Mouse (Mus musculus): ENCODE results near the gene Adarb2.

The Adarb2 gene

GRCm38 (mm10) chr13:8202681-8203476 is at the start of gene Adarb2:
Gene Adarb2 (plus strand): TSS chr13:8202866.
- no peak for DNase-seq (ENCODE audit: low spot score)

DNA sequence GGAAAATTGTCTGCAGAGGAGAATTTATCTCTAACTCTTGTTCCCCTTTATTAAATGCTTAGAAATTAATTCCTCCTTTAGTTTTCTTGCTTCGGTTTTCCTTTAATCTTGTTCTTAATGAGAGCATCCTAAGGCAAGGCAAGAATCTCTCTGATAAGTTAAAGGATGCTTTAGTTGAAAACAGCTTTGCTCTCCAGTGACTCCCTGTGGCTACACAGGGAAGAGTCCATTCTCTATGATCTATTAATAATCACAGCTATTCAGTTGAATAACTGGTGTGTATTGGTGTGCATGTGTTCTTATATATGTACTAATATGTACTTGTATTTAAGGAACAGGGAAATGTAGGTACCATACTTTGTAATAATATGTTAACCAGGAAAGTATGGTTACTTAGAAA is 28.9 kb upstream of the Adarb2 start:
- no peak for DNase-seq (ENCODE audit: low spot score)

- no peak for DNase-seq (ENCODE audit: low spot score)
These were observed 10.7 kb upstream of the Adarb2 start for GRCm38 (mm10) chr13:8191977-8192376.

DNA sequence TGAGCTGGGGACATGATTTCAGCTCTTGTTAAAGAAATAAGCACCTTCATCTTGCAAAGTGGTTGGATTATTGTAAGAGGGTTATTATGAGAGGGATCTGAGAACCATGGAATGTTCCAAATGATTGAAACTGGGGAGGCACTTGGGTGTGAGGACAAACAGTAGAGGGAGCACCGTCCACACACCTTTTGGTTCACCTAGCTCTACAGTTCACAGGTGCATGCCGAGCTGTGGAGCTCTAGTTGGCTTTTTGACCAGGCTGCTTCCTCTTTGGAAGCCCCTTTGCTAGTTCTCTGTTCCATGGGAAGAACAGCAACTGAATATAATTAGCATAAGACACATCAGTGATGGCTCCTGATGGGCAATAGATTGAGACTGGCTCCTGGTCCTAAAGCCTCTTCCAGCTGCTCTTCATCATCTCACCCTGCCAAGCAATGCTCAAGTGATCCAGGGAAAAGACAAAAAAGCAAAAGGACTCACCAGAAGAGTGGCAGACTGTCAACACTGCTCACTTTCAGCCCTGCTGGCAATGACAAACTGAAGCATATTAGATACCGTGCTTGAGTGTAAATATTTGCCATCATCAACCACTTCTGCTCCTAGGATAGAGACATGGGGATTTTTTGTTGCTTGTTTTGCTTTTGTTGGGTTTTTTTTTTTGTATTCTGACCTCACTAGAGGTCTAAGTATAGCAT is 3.3 kb upstream of the Adarb2 start:
- no peak for DNase-seq (ENCODE audit: low spot score)

- DNase-seq (ENCODE audit: low spot score) = no peak
These were observed 779 bp downstream of the Adarb2 start for GRCm38 (mm10) chr13:8203477-8203813.

GRCm38 (mm10) chr13:8207337-8207736 is 4.7 kb downstream of the Adarb2 start:
- no peak for DNase-seq (ENCODE audit: low spot score)

GRCm38 (mm10) chr13:8210776-8211175 is 8.1 kb downstream of the Adarb2 start:
- no peak for DNase-seq (ENCODE audit: low spot score)

DNA sequence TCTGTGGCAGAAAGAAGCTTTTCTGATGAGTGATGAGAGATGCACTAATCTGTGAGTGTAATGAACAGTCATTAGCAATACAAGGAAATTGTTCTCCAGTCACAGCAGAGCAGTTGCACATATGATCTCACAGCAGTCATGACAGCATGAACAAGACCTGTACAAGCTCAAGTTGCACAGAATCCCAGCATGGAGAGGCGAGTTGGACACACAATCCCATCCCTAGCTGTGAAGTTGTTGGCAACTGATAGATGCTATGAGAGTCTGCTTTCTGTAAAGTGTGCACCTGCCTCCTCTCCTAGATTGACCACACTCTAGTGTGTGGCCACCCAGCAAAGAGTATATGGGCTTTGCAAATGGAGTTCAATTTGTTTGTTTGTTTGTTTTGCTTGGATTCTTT is 36.2 kb downstream of the Adarb2 start:
- DNase-seq (ENCODE audit: low spot score) = no peak

DNA sequence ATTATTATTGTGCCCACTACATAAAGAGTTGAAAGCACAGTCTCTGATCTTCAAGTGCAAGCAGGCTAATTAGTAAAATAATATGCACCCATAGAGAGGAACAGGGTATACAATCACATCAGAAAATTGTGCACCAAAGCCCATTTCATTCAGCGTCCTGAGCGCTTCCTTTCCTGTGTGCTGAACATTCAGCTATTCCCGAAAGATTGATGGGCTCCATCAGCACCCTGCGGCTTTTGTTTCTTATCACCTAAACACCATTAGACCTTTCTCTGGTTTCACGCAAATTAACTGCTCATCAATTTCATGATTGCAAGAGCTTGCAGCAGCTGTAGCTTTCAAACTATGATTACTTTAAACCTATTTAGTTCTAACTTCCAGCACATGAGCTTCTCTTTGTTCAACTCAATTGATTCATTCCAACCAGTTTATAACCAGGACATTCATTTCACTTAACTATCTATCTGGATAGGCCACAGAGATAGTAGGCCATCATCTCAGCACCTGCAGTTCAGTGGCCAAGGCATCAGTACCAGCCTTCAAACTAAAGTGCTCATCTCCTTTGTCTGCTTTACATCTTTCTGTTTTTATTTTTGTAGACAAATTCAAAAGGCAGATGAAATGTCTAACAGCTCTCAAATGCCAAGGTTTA is 45.5 kb downstream of the Adarb2 start:
- DNase-seq (ENCODE audit: low spot score) = no peak

- no peak for DNase-seq (ENCODE audit: low spot score)
These were observed 69.7 kb downstream of the Adarb2 start for GRCm38 (mm10) chr13:8272158-8272945.

- DNase-seq (ENCODE audit: low spot score) = no peak
These were observed 80.5 kb downstream of the Adarb2 start for GRCm38 (mm10) chr13:8283116-8283515.

- no peak for DNase-seq (ENCODE audit: low spot score)
These were observed 113.9 kb downstream of the Adarb2 start for GRCm38 (mm10) chr13:8316347-8317141.

DNA sequence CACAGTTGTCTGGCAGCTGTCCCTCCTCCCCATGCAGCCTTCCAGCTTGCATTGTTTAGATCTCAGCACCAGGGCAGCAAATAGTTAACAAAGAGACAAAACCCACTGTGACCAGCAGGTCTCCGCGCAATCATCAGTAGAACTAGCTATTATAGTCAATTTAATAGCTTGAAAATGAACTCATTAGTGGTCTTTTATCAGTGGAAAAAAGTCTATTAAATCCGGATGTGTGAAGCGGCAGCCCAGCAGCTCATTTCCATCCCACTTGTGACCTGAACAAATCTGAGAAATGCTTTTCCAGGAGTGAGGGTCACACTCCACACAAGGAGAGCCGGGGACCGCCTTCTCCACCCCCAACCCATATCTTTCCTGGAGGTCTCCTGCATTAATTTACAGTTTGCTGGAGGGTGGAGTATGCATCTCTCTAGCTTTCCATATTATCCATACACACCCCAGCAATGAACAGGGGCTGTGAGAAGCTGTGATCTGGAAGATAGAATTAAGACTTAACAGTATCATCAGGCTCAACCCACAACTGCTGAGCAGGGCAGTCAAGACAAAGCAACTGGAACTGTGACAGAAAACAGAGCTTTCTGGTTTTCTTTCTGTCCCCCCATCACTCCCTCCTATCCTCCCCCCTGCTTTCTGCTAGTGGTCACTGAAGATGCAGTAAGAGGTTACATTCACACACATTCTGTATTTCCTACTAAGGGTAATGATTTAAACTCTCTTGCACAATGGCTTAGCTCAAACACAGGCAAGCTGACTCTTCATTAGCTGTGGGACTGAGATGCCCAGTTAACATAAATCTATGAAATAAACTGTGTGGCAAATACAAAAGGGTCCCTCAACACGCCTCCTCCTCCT is 131.2 kb downstream of the Adarb2 start:
- DNase-seq (ENCODE audit: low spot score) = no peak

DNA sequence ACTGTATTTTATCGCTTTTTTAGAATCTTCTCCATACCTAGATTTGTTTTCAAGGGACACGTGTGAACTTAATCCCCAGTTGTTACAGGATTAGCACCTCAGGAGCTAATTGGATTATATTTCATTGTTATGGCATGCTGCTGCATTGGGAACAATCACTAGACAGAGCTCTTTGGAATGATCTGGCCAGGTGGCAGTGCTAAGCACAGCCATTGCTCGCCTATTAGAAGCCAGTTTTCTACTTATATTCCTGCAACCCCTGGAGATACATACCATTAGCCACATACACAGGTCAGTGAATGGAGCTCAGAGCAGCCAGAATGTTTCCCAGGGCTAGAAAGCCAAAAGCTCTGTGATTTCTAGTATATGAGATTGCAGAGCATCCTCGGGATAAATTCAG is 131.9 kb downstream of the Adarb2 start:
- DNase-seq (ENCODE audit: low spot score) = no peak

GRCm38 (mm10) chr13:8341086-8341807 is 138.6 kb downstream of the Adarb2 start:
- no peak for DNase-seq (ENCODE audit: low spot score)

DNA sequence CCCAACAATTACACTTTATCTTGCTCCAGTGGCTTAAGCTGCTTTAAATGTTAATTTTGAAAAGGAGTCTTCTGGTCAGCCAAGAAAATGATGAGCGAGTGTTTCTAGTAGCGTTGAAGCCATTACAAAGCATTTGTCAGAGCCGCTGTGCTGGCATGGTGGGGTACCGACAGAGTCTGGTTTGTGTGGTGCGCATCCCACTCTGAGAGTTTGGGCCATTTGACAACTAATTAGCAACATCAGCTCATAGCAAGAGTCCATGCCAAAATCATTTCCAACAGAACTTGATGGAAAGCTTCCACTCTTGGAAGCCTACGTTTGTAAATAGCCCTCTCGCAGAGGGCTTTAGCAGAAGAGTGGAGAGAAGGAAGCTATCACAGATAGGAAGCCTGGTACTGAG is 144.5 kb downstream of the Adarb2 start:
- no peak for DNase-seq (ENCODE audit: low spot score)

- no peak for DNase-seq (ENCODE audit: low spot score)
These were observed 149.7 kb downstream of the Adarb2 start for GRCm38 (mm10) chr13:8352341-8352740.

GRCm38 (mm10) chr13:8352952-8353351 is 150.3 kb downstream of the Adarb2 start:
- DNase-seq (ENCODE audit: low spot score) = no peak

GRCm38 (mm10) chr13:8365523-8365922 is 162.9 kb downstream of the Adarb2 start:
- DNase-seq (ENCODE audit: low spot score) = no peak

DNA sequence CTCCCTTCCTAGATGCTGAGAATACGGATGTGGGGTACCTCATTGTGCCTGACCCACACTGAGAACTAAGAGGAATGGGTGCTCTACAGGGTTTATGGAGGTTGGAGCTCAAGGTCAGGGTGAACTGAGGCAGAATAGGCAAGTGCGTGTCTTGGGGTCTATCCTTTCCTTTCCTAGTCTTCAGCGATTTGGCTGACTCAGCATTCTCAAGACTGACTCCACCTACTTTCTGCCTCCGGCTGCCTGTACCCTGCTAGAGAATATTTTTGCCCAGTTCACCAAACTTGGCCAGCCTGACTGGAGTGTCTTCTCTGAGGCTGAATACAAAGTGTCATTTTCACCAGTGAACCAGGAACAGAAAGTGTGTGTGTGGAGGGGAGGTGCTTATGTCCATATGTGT is 163.4 kb downstream of the Adarb2 start:
- no peak for DNase-seq (ENCODE audit: low spot score)

Data from urinary bladder, postnatal 10 days (tissue).